Mouse (Mus musculus) adrenal gland, adult 8-10 months (tissue): ENCODE data around the gene Lrpap1. TPM values are rescaled to one million over a fixed set of nuclear protein-coding genes. Genes with fewer than 3 reads are reported as not detected.

Experiments used
- DNase-seq: peaks from one replicate; pipeline ENCODE4 v3.0.0; 2022
- total RNA-seq, 4 experiments: library from RNA; stranded (reverse); gene quantifications; 2 replicates each; pipeline ENCODE4 v1.2.4; 2022

The Lrpap1 gene
- 100 to 1,000 TPM in 2 of 4 experiments, 10 to 100 TPM in 2; 98.6 to 149 (median 115) TPM for total RNA-seq

- peak; percentile 76 for DNase-seq
Measured at GRCm38 (mm10) chr5:35104960-35105921, at the start of gene Lrpap1. Gene Lrpap1, minus strand, starts transcription at chr5:35105766.

- no peak for DNase-seq
Measured at GRCm38 (mm10) chr5:35149939-35150338, 44.4 kb upstream of the Lrpap1 start.

- no peak for DNase-seq
Measured at GRCm38 (mm10) chr5:35149526-35149925, 44.0 kb upstream of the Lrpap1 start.

- DNase-seq = no peak
Measured at GRCm38 (mm10) chr5:35147963-35148767, 42.6 kb upstream of the Lrpap1 start.

GRCm38 (mm10) chr5:35147155-35147962, 41.8 kb upstream of the Lrpap1 start:
- DNase-seq = no peak

GRCm38 (mm10) chr5:35146747-35147146, 41.2 kb upstream of the Lrpap1 start:
- DNase-seq = no peak

- DNase-seq = no peak
Measured at GRCm38 (mm10) chr5:35144716-35145115, 39.1 kb upstream of the Lrpap1 start.

GRCm38 (mm10) chr5:35143460-35144245, 38.1 kb upstream of the Lrpap1 start:
- DNase-seq = no peak

- no peak for DNase-seq
Measured at GRCm38 (mm10) chr5:35142910-35143309, 37.3 kb upstream of the Lrpap1 start.

GRCm38 (mm10) chr5:35141316-35141715, 35.8 kb upstream of the Lrpap1 start:
- DNase-seq = no peak

GRCm38 (mm10) chr5:35138183-35138611, 32.6 kb upstream of the Lrpap1 start:
- DNase-seq = peak; percentile 25

- no peak for DNase-seq
Measured at GRCm38 (mm10) chr5:35137510-35138182, 32.1 kb upstream of the Lrpap1 start.

- DNase-seq = no peak
Measured at GRCm38 (mm10) chr5:35135903-35136302, 30.3 kb upstream of the Lrpap1 start.

GRCm38 (mm10) chr5:35134286-35134685, 28.7 kb upstream of the Lrpap1 start:
- DNase-seq = no peak

GRCm38 (mm10) chr5:35133468-35133867, 27.9 kb upstream of the Lrpap1 start:
- DNase-seq = no peak

- no peak for DNase-seq
Measured at GRCm38 (mm10) chr5:35132278-35132980, 26.9 kb upstream of the Lrpap1 start.

GRCm38 (mm10) chr5:35131773-35132172, 26.2 kb upstream of the Lrpap1 start:
- DNase-seq = peak; percentile 85

- DNase-seq = no peak
Measured at GRCm38 (mm10) chr5:35131237-35131636, 25.7 kb upstream of the Lrpap1 start.

- no peak for DNase-seq
Measured at GRCm38 (mm10) chr5:35129767-35130191, 24.2 kb upstream of the Lrpap1 start.

GRCm38 (mm10) chr5:35129208-35129607, 23.6 kb upstream of the Lrpap1 start:
- no peak for DNase-seq
